Mouse (Mus musculus): ENCODE results near the gene Syde2.

The Syde2 gene

GRCm38 (mm10) chr3:146011544-146012218 is 24.0 kb downstream of the Syde2 start:
- no peak for DNase-seq (ENCODE audit: low spot score)

DNA sequence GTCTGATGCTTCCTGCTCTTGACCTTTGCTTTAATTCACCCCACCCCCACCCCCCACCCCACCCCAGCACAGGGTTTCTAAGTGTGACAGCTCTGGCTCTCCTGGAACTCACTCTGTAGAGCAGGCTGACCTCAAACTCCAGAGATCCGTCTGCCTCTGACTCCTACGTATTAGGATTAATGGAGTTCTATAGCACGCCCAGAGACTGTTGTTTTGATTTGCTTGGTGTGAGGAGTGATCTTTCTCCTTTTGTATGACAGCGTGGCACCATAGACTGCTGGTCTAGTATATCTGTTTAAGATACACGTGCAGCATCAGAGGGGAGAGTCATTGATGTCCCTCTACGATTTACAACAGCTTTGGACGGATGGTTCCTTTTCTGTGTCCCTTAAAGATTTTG is 25.8 kb downstream of the Syde2 start:
- no peak for DNase-seq (ENCODE audit: low spot score)

- DNase-seq (ENCODE audit: low spot score), result no peak
Observed at GRCm38 (mm10) chr3:146014321-146014720, 26.7 kb downstream of the Syde2 start.

DNA sequence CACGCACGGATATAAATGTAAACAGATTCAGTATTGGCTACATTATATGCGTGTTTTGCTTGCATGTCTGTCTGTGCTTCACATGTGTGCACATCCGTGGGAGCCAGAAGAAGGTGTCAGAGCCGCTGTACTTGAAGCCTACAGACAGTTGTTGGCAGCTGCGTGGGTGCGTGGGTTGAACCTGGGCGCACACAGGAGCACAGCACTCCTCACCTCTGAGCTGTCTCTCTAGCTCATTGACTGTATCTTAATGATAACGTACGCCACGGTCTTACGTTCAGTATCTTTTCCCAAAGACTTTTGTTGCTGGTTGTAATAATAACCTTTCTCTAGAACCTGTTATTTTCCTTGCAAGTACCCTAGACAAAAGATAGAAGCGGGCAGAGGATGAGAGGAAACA is 29.3 kb downstream of the Syde2 start:
- DNase-seq (ENCODE audit: low spot score), result no peak

DNA sequence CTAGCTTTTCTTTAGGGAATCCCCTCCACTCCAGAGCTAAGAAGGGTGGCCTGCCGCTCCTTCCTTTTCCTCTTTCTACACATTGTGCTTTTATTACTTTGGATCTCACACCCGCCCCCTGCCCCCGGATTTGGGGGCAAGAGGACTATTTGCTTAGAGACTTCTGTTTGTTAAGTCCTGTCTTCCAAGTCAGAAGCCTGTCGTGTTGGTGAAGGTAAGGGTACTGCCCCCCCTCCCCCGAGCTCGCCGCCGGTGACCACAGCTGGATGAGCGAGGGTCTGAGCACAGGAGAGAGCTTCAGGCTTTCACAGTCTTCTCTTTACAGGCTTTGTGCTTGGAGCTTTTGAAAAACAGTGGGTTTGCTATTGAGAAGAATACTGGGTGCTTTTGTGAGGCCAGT is 29.9 kb downstream of the Syde2 start:
- no peak for DNase-seq (ENCODE audit: low spot score)

- DNase-seq (ENCODE audit: low spot score), result no peak
Observed at GRCm38 (mm10) chr3:146022232-146022631, 34.6 kb downstream of the Syde2 start.

DNA sequence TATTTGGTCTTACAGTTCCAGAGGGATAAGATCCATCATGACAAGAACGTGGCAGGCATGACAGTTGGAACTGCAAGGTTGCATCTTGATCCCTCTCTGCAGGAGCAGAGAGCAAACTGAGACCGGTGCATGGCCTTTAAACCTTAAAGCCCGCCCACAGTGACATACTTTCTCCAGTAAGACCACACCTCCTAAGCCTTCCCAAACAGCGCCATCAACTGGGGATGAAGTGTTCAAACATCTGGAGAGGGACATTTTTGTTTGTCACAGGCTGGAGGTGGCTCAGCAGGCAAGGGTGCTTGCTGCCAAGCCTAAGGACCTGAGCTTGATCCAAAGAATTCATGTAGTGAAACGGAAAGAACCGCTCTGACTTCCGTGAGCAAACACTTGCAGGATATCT is 37.1 kb downstream of the Syde2 start:
- no peak for DNase-seq (ENCODE audit: low spot score)

GRCm38 (mm10) chr3:146025499-146025898 is 37.8 kb downstream of the Syde2 start:
- DNase-seq (ENCODE audit: low spot score), result no peak

GRCm38 (mm10) chr3:146027116-146027515 is 39.4 kb downstream of the Syde2 start:
- DNase-seq (ENCODE audit: low spot score), result no peak

DNA sequence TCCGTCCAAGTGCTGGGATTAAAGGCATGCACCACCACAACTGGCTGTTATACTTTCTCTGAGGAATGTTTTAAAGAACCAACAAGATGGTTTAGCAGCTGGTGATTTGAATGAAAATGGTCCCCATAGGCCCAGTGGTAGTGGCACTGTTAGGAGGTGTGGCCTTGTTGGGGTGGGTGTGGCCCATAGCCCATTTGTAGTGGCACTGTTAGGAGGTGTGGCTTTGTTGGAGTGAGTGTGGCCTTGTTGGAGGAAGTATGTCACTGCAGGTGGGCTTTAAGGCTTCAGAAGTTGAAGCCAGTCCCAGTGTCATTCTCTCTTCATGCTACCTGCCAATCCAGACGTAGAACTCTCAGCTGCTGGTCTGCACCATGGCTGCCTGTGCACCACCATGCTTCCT is 40.7 kb downstream of the Syde2 start:
- DNase-seq (ENCODE audit: low spot score), result no peak

GRCm38 (mm10) chr3:146029234-146029633 is 41.6 kb downstream of the Syde2 start:
- DNase-seq (ENCODE audit: low spot score), result no peak

DNA sequence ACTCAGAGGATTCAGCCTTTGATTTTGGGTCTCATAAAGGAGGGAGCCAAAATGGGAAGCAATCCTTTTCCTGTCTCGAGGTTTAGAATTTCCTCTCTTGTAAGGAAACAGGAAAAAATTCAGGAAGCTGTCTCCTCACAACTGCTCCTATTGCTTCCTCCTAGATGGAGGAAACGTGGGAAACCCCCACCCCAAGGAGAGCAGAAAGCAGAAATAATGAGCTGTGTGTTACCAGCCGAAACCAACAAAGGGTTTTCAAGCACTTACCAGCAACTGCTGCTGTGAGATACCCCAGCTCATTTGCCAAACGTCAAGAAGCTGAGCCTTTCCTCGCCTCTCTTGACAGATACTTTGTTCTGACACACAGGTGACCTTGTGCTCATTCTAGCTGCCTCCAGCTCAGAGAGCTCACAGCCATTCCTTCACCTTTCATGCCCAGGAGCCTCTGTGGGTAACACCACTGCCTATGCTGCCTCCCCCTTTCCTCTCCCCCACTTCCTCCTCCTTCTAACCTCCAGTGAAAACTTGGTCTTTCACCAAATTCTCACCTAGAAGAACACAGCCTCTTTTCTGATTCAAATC is 42.7 kb downstream of the Syde2 start:
- DNase-seq (ENCODE audit: low spot score), result no peak

- no peak for DNase-seq (ENCODE audit: low spot score)
Observed at GRCm38 (mm10) chr3:146032976-146033375, 45.3 kb downstream of the Syde2 start.

DNA sequence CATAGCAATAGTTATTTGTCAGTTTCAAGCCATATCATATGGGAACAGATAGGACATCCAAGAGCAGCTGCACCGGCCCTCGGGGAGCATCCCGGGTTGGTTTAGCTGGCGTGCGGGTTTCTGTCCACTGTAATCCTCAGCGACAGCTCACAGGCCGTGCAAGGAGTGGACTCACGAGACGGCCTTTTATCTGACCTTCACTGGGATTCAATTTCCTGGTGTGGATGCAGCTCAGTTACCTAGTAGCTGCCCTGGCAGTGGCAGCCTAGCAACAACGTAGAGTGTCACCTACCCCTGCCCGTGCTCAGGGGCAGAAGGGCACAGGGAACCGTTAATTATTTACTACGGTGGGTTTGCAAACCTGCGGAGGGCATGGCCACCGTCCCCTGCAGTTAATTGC is 50.2 kb downstream of the Syde2 start:
- DNase-seq (ENCODE audit: low spot score), result no peak

DNA sequence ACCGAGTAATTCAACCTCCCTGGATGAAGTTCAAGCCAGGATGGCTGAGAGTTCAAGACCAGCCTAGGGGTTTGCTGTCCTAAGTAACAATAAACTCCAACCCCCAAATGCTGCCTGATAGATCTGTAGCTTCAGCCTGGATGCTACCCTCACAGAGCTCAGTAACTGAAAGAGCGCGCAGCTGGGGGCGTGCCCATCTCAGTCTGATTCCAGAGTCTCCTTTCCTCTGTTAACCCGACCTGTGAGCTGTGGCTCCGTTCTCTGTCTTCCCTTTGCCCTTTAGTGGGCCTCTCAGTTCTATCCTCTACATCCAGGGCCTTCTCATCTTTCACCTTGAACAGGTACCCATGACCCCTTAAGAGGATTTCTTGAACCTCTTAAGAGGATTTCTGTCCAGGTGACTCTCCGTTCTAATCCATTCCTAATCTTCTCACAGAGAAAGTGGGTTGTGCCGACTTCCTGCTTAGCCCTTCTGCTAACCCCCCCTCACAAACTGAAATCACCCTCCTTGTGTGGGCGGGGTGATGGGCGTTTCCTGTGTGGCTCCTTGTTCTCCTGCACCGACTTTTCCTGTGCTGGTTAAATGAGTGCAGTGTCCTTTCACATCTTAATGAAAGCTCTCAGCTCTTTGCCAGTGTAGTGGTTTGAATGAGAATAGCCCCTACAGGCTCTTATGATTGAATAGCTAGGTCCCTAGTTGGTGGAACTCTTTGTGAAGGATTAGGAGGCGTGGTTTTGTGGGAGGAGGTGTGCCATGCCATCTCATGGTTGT is 51.6 kb downstream of the Syde2 start:
- DNase-seq (ENCODE audit: low spot score), result no peak

- no peak for DNase-seq (ENCODE audit: low spot score)
Observed at GRCm38 (mm10) chr3:146041382-146041781, 53.7 kb downstream of the Syde2 start.

DNA sequence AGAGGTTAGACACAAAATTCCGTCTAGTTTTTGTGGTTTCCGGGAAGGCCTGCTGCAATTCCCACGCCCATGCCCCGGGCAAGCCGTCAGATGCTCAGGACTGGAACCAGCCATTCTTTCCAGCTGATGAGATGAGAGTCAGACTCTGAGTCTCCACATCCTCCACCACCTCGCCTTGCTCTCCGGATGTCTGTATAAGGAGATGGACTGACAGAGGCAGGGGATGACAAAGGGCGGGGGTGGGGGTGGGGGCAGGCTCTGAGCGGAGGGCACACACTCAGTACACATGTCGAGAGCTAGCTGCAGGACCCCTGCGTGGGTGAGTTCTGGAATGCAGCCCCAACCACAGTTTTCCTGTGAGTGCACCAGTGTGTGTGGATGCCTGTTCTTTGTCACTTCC is 57.3 kb downstream of the Syde2 start:
- no peak for DNase-seq (ENCODE audit: low spot score)

- DNase-seq (ENCODE audit: low spot score), result no peak
Observed at GRCm38 (mm10) chr3:146046076-146046475, 58.4 kb downstream of the Syde2 start.

DNA sequence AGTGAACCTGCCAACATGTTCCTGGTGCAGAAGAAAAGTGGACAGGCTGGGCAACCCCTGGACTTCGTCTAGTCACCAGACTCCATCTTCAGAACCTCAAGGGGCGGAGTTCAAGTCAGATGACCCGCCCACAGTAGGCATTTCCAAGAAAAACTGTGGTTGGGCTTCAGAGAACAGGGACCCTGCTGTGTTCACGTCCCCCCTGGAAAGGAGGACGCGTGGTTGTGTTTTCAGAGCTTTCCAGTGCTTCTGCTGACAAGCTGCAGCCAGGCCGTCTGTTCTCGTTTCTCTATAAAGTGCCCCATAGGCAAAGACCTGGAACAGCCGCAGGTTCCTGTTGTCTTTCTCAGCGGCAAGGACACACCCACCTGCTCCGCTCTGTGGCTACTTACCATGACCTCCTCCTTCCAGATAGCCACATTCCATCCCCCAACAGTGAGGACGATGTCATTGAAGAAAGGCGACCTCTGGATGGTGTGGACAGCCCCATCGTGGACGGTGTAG is 60.1 kb downstream of the Syde2 start:
- peak; percentile 16 for DNase-seq (ENCODE audit: low spot score)

DNA sequence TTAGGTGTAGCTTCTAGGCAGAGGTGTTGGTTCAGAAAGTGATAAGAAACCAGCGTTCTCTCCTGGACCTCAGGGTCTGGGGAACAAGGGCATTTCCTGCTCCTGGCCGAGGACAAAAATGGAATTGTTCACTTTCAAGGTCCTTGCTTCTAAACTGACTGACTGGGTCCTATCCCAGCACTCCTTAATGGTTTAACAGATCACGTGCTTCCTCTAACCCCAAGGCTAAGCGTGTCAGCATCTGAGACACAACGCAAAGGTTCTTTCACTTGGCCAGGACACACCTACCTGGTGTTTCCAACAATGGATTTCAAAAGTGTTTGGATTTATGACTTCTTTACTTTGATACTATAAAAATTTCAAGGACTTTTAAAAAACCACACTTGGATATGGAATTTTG is 62.3 kb downstream of the Syde2 start:
- no peak for DNase-seq (ENCODE audit: low spot score)

DNA sequence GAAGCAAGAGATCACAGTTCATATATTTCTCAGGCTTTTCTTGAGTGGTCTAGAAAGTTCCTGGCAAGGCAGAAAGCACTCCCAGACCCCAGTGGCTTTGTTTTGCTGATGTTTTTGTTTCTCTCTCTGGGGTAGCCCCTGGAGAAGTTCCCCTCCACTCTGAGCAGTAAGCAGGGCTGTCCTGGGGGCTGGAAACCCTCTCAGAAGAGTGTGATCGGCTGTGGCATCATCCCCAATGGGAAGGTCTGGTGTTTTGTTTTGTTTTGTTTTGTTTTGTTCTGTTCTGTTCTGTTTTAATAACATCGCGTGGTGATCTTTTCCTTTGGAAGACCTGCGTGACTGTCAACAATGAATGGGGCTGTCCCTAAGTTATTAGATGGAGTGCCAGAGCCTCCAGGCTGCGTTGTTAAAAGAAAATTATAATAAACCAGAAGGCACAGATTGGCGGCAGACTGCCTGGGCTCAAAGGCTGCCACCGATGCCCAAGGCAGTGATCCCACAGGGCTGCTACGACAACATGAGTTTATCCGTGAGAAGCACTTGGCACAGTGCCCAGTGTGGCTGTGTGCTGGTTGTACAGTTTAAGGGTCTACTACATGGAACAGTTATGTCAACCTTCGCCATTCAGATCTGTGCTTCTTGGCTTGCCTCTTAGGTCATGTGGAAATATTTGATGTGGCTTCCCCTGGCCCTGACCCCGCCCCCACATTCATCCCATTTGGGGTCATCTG is 63.8 kb downstream of the Syde2 start:
- no peak for DNase-seq (ENCODE audit: low spot score)

DNA sequence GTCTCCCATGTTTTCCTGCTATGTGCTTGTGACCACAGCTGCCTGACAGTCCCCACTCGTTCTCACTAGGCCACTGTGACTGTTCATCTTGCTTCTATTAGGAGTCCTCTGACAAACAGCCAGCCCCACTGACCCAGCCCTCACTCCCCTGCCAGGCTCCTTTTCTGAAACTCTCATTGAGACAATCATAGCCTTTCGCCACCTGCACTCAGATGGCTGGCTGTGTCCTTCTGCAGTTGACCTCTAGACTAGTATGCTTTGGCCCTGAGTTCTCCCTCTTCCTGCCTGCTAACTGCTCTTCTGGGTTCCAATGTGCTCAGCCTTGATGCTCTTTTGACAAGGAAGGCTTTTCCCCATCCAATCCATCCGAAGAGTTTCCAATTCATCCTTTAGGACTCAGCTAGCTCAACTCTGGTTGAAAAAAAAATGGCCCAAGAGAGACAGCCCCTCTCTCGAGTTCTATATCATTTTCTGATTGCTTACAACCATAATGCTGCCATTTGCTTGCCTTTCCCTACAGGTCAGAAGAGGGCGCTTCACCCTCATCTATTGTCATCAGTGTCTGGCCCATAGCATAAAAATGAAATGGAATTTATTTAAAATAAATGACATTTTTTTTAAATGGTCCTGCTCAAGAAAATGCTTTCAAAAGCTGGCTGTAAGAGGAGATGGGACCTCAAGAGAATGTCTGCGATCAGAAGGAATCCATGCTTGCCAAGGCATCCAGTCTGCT is 65.6 kb downstream of the Syde2 start:
- no peak for DNase-seq (ENCODE audit: low spot score)

Data from c-Kit-positive CD71-positive TER-119-positive erythroid progenitor cells, embryonic 14.5 days (primary cell).